Mouse (Mus musculus): ENCODE data around the gene Tcl1b2.
"Not testable (repeated sequence)": the region's sequence is repeated elsewhere in the genome, so short reads cannot be mapped to it uniquely, and the experiment has no call there.

GRCm38 (mm10) chr12:105134167-105134566, 11.6 kb upstream of the Tcl1b2 start:
- not testable (repeated sequence) for TF ChIP-seq CTCF (IDR thresholded peaks at IDR 0.05 in 2 of 3, conservative IDR thresholded peaks at IDR 0.05 in 1 of 3; ENCODE audit: control insufficient read depth in 1 of 3, insufficient read depth in 1 of 3, low read depth in 2 of 3, low read length in 3 of 3, poor library complexity in 1 of 3, severe bottlenecking in 1 of 3); POLR2AphosphoS2 (IDR thresholded peaks at IDR 0.05; ENCODE audit: low read length); EP300 (IDR thresholded peaks at IDR 0.05; ENCODE audit: low read depth in 1 of 2, low read length in 2 of 2); SIN3A (IDR thresholded peaks at IDR 0.05; ENCODE audit: low read length)

All from MEL (cell line).